Mouse (Mus musculus): ENCODE results near the gene Gm14401. TPM values are rescaled to one million over a fixed set of nuclear protein-coding genes. Genes with fewer than 3 reads are reported as not detected.
"Not testable (repeated sequence)": the region's sequence is repeated elsewhere in the genome, so short reads cannot be mapped to it uniquely, and the experiment has no call there.

Gm14401 gene
- total RNA-seq (2021) = 1 to 10 TPM in 1 of 2 experiments, under 1 TPM in 1; 0.89 to 1.6 TPM

DNA sequence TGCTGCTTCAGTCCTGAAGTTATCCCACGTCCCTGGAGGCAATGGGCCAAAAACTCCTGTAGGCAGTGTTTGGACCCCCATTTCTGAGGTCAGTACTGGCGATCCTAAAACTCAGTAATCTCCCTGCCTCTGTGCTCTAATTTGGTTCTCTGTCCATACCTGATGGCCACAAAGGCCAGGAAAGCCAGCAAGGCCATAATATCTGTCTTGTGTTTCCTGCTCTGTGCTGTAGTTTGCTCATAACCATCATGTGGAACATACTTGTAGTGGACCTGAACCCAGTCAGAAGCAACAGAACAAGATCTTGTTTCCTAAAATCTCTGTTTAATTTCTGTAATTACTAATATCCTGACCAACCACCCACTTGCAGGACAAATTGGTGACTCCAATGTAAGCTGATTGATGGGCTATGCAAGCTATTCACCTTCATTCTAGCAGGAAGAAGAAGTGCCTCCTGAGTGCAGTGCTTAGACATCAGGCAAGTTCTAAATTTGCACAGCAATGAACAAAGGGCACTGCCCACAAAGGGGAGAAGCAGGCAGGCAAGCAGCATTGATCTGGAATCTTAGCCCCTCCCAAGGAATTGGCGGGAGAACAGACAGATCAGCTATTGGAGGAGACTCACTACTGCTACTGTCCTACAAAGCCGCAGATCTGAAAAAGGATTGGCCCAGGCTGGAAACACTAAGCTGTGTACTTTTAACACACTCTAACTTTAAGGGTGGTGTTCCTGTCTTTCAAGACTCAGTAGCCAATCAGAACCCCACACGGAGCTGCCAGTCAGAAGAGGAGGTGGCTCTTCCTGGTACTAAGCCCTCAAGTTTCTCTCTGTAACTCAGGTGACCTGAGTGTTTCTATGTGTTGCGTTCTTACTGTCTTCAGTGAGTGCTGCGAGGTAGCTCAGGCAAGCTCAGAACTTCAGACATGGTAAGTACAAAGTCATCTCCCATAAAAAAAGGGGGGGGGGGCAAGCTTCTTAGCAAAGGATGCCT, at the start of gene Gm14401:
Gene Gm14401 (plus strand): TSS at position 889 of the 992 bp plus-strand sequence.
- DNase-seq (ENCODE audit: extremely low spot score in 1 of 2, low spot score in 1 of 2) = not testable (repeated sequence)

DNA sequence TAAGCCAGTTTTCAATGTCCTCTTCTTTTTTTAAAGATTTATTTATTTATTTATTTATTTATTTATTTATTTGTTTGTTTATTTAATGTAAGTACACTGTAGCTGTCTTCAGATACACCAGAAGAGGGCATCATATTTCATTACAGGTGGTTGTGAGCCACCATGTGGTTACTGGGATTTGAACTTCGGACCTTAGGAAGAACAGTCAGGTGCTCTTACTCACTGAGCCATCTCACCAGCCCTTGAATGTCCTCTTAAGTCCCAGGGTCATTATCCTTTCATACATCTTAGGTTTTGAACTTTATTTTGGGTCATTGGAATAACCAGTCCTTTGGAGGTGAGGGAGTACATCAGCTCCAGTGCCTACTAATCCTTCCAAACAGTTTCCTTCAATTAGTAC, 1.3 kb upstream of the Gm14401 start:
- DNase-seq (ENCODE audit: extremely low spot score in 1 of 2, low spot score in 1 of 2) = not testable (repeated sequence)

DNA sequence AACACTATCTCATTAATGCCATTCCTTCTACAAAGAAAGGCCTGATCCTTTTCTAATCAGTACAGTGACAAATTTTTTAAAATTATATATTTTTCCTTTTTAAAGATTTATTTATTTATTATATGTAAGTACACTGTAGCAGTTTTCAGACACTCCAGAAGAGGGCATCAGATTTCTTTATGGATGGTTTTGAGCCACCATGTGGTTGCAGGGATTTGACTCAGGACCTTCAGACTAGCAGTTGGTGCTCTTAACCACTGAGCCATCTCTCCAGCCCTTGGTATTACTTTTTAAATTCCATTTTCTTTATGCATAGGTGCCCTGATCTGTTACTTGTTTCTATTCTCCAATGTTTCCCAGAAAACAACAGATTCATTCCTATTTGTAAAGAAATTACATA, 895 bp downstream of the Gm14401 start:
- DNase-seq (ENCODE audit: extremely low spot score in 1 of 2, low spot score in 1 of 2) = not testable (repeated sequence)

GRCm38 (mm10) chr2:177079866-177080265, 5.7 kb downstream of the Gm14401 start:
- not testable (repeated sequence) for DNase-seq (ENCODE audit: extremely low spot score in 1 of 2, low spot score in 1 of 2)

DNA sequence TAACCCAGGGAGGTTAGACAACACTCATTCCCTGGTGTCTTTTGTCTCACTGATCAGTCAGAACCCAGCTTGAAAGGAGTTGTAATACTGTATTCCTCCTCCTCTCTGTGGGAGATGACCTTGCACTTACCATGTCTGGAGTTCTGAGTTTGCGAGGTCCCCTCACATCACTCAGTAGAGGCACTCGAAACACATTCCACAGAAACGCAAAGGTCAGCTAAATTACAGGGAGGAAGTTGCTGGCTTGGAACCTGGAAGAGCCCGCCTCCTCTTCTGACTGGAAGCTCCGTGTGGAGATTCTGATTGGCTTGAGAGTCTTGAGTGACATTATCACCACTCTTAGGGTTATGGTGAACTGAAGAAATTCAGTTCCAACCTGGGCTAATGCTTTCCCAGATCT, 35.0 kb downstream of the Gm14401 start:
- DNase-seq (ENCODE audit: extremely low spot score in 1 of 2, low spot score in 1 of 2) = not testable (repeated sequence)

GRCm38 (mm10) chr2:177129097-177129496, 55.0 kb downstream of the Gm14401 start:
- not testable (repeated sequence) for DNase-seq (ENCODE audit: extremely low spot score in 1 of 2, low spot score in 1 of 2)

Other genes with a start within 250 kb of the Gm14401 start
- not detected for gene Gm14408, start 243.2 kb upstream of the Gm14401 start, total RNA-seq (2021)
- 10 to 100 TPM; 19.0 to 20.6 TPM for gene Gm14296, start 146.5 kb upstream of the Gm14401 start, total RNA-seq (2021)
- gene Gm14419, start 73.4 kb upstream of the Gm14401 start, total RNA-seq (2021) = 10 to 100 TPM; 68.4 to 69.2 TPM
- gene Gm14410, start 132.1 kb downstream of the Gm14401 start, total RNA-seq (2021) = 10 to 100 TPM; 45.6 to 47.7 TPM
- gene Gm14409, start 192.7 kb downstream of the Gm14401 start, total RNA-seq (2021) = 1 to 10 TPM; 1.5 to 2.3 TPM
- gene Gm14412, start 250.0 kb downstream of the Gm14401 start, total RNA-seq (2021) = 1 to 10 TPM; 2.6 to 3.2 TPM